Mouse (Mus musculus) lung, embryonic 14.5 days (tissue): Measurements from ENCODE around the gene A630095N17Rik. TPM values are rescaled to one million over a fixed set of nuclear protein-coding genes. Genes with fewer than 3 reads are reported as not detected.

Experiments used
- ATAC-seq: fragments of 200-750 bp; cut with Nextera tagmentation; 2 replicates; pipeline ENCODE4 v1.8.0; 2017; ENCODE audit warnings: mild to moderate bottlenecking, moderate TSS enrichment, moderate library complexity; ENCODE audit not compliant: insufficient read depth
- DNase-seq: peaks from one replicate; pipeline ENCODE4 v3.0.0-alpha.2; 2015
- H3K27ac ChIP-seq: fragments of 300-500 bp; sonication (generic); 2 replicates; pipeline ENCODE4 v1.5.1; 2014; ENCODE audit warnings: low read depth, mild to moderate bottlenecking, moderate library complexity
- H3K27me3 ChIP-seq: fragments of 300-500 bp; sonication (generic); 2 replicates; pipeline ENCODE4 v1.6.1; 2014; ENCODE audit warnings: low read length, control low read depth; ENCODE audit not compliant: insufficient read depth
- H3K36me3 ChIP-seq: fragments of 300-500 bp; sonication (generic); 2 replicates; pipeline ENCODE4 v1.6.1; 2014; ENCODE audit warnings: control low read depth; ENCODE audit not compliant: insufficient read depth
- H3K4me1 ChIP-seq: fragments of 300-500 bp; sonication (generic); 2 replicates; pipeline ENCODE4 v1.6.1; 2014; ENCODE audit warnings: antibody characterized with exemption, control low read depth; ENCODE audit not compliant: insufficient read depth
- H3K4me2 ChIP-seq: fragments of 300-500 bp; sonication (generic); 2 replicates; pipeline ENCODE4 v1.6.1; 2014; ENCODE audit warnings: mild to moderate bottlenecking
- H3K4me3 ChIP-seq: fragments of 300-500 bp; sonication (generic); 2 replicates; pipeline ENCODE4 v1.5.1; 2014; ENCODE audit warnings: low read depth, low read length
- H3K9ac ChIP-seq: fragments of 300-500 bp; sonication (generic); 2 replicates; pipeline ENCODE4 v1.6.1; 2014
- H3K9me3 ChIP-seq: fragments of 300-500 bp; sonication (generic); 2 replicates; pipeline ENCODE4 v1.6.1; 2016; ENCODE audit warnings: low read depth, low read length, control low read depth
- CTCF ChIP-seq: IDR thresholded peaks from 2 replicates; pipeline ENCODE4 v1.5.1; 2016; ENCODE audit warnings: antibody characterized with exemption, low read depth
- WGBS: fragments of 180-500 bp; shearing (Covaris S2); extraction: QIAGEN DNeasy Blood & Tissue Kit; methylation state at CpG from one replicate; pipeline ENCODE4 v1.1.7; 2014; 5-methylcytosine and 5-hydroxymethylcytosine counted together
- polyA plus RNA-seq: library from polyadenylated mRNA; unstranded; fragments of >200 nt; fragmentation: Nextera tagmentation; extraction: Ambion mirVana; gene quantifications from 2 replicates; pipeline ENCODE4 v1.2.1, GENCODE M21; 2014

A630095N17Rik gene
- polyA plus RNA-seq, 1 experiment from 2014 or later = not detected

DNA sequence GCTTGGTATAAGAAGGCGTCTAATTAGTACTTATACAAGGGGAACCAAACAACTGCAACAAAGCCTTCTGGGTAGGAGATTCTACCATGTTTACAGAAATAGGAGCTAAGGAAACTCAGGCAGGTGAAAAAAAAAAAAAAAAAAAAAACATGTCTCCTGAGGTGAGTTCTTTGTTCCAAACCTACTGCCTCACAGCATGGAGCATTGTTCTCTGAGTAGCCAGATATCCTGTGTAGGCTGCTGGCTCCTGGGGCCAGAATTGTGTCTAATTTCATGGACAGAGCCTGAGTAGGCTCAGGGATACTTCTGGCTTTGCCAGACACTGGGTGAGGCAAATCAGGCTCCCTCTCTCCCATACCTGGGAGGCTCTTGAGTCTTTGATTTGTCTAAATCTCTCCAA, 4.2 kb downstream of the A630095N17Rik start:
- Histone ChIP-seq H3K36me3 (no peaks in the 10 kb centered on the region), H3K4me2 (no peak overlapping the region), H3K9ac (no peak overlapping the region), H3K9me3 (no peaks in the 10 kb centered on the region), H3K4me1 (no peaks in the 10 kb centered on the region), H3K27me3 (no peaks in the 10 kb centered on the region), H3K4me3 (no peak overlapping the region), H3K27ac (no peak overlapping the region)
- ATAC-seq (no peak), DNase-seq (no peak)
- 61% methylated on average over 1 of the region's 1 CpGs for WGBS
- no peak for TF ChIP-seq CTCF

DNA sequence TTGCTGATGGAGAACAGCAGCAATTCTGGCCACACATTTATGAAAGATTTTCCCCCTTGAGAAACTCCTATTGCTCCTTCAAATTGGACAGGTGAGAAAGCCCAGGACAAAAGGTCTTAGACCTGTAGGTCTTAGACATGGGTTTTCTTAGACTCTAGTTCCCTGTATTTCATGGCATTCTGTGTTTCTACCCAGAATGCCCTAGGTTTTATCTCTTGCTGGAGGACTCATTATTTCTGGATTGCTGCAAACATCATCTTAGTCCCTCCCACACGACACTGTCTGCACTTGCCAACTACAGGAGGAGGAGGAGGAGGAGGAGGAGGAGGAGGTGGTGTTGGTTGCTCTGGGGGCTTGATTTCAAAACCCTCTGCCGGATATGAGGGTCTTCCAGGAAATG, 5.8 kb downstream of the A630095N17Rik start:
- Histone ChIP-seq H3K4me3 (no peak overlapping the region), H3K4me1 (no peaks in the 10 kb centered on the region), H3K9me3 (no peaks in the 10 kb centered on the region), H3K27ac (no peak overlapping the region), H3K9ac (no peak overlapping the region), H3K36me3 (no peaks in the 10 kb centered on the region), H3K27me3 (peaks cover 3% of the 10 kb centered on the region; the same call in 1 of the 2 replicates), H3K4me2 (no peak overlapping the region)
- TF ChIP-seq CTCF = no peak
- DNase-seq (no peak), ATAC-seq (no peak)
- WGBS = 44% methylated on average over 2 of the region's 2 CpGs

DNA sequence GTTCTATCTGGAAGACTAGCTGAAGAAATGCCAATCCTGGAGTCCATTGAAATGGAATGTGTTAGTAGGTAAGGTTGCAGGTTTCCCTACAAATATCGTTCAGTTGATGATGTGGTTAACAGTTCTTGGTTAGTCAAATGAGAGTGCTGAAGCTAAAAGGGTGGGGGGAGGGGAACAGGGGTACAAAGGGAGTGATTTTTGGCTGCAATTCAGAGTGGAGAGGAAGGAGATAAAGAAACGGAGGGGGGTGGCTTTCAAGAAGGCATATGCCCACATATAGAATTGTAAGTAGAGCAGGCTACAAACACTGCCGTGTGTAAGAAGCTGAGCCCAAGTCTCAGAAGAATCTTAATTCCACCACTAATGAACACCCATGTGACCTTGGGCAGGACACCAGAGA, 6.4 kb downstream of the A630095N17Rik start:
- Histone ChIP-seq H3K4me2 (no peak overlapping the region), H3K36me3 (no peaks in the 10 kb centered on the region), H3K4me1 (no peaks in the 10 kb centered on the region), H3K27ac (no peak overlapping the region), H3K9ac (no peak overlapping the region), H3K9me3 (no peaks in the 10 kb centered on the region), H3K4me3 (no peak overlapping the region), H3K27me3 (peaks cover 10% of the 10 kb centered on the region; the same call in 1 of the 2 replicates)
- ATAC-seq = no peak
- TF ChIP-seq CTCF = no peak
- DNase-seq = no peak
- WGBS = 54% methylated on average over 3 of the region's 3 CpGs

DNA sequence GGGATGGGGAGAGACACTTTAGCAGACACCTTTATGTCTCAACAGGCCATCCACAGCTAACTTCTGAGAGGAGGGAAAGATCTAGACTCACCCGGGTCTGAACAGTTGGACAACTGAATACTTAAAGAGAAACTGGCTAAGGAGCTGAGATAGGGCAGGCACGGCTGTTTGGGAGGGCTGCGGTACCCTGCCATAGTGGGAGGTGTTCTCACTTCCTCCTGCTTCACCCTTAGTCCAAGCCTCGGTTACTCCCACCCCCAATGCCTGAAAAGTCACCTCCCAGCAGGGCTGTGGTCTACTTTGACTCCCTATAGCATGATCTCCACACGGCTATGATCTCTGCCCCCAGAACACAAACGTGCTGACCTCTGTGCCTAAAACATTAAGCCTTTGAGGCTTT, 8.4 kb downstream of the A630095N17Rik start:
- Histone ChIP-seq H3K9ac (no peak overlapping the region), H3K4me2 (no peak overlapping the region), H3K36me3 (no peaks in the 10 kb centered on the region), H3K9me3 (no peaks in the 10 kb centered on the region), H3K4me1 (no peaks in the 10 kb centered on the region; the same call in 1 of the 2 replicates), H3K27me3 (peaks cover 29% of the 10 kb centered on the region), H3K4me3 (no peak overlapping the region), H3K27ac (no peak overlapping the region)
- ATAC-seq = no peak
- no peak for TF ChIP-seq CTCF
- DNase-seq = no peak
- 65% methylated on average over 6 of the region's 6 CpGs for WGBS

DNA sequence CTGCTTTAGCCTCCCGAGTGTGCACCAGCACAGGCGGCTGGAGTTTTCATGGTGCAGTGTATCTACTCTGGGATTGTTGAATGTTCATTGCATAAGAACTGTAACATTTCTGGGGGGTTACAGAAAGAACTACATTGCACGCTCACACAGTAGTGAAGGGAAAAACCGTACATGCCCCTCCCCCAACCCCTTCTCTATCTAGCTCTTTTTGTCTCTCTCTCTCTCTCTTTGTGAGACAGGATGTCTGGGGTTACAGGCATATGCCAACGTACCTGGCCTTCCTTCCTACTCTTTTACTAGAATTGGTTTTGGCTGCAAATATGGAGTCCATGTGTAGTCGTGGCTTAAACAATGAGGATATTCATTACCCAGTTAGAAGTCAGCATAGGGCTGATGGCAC, 9.0 kb downstream of the A630095N17Rik start:
- 78% methylated on average over 6 of the region's 6 CpGs for WGBS
- ATAC-seq = no peak
- peaks cover 35% of the 10 kb centered on the region for H3K27me3 ChIP-seq

DNA sequence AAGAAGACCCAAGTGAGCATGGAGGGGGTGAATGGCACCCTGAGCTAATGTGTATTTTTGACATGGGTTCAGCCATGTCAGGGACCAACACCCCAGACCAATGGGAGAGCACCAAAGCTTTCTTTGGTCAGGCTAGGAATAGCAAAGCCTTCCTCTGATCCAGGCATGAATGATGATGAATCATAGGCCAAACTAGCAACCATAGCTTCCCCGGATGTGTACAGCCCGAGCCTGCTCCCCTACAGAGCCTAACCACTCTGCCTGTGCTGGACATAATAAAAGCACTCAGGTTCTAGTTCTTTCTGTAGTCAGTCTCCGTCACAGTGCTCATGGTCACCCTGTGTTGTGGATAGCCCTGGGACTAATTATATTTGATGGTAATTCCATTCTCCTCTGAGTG, 10.4 kb downstream of the A630095N17Rik start:
- no peaks in the 10 kb centered on the region for H3K36me3 ChIP-seq

More for the DNA sequence above, 9.0 kb downstream of the A630095N17Rik start:
- Histone ChIP-seq H3K36me3 (no peaks in the 10 kb centered on the region), H3K27ac (no peak overlapping the region), H3K4me2 (no peak overlapping the region), H3K9me3 (no peaks in the 10 kb centered on the region), H3K4me3 (no peak overlapping the region), H3K4me1 (no peaks in the 10 kb centered on the region; the same call in 1 of the 2 replicates), H3K9ac (no peak overlapping the region)
- no peak for DNase-seq
- TF ChIP-seq CTCF = no peak

DNA sequence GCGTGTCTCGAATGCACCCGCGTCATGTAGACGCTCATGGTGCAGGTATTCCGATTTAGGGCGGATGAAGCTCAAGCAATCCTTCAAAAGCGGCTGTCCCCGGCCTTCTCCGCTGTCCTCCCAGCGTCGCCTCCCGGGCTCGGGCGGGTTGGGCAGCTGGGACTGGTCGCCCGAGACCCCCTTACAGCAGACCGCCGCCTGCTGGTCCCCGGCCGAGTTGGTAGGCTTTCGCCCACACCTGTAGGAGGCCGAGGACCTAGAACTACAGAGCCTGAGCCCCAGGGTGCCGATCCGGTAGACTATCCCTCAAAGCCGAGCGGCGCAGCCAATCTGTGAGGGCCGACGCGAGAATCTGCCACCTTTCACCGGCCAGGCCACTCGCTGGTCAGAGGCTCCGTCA, 12.4 kb downstream of the A630095N17Rik start, which contains the start of gene Tuba4a:
Gene Tuba4a, minus strand, starts transcription at position 335 of the 400 bp plus-strand sequence.
- peak; percentile 45 for TF ChIP-seq CTCF
- H3K4me2 ChIP-seq = peak within 1 kb of the TSS; percentile 99
- peaks cover 41% of the 10 kb centered on the region for H3K27me3 ChIP-seq
- peak within 1 kb of the TSS; percentile 53 for H3K4me3 ChIP-seq
- H3K4me1 ChIP-seq = no peaks in the 10 kb centered on the region; the same call in 1 of the 2 replicates
- H3K9ac ChIP-seq = peak within 1 kb of the TSS; percentile 54
- peak; percentile 50 for ATAC-seq
- DNase-seq = peak; percentile 27
- under 1% methylated on average over 34 of the region's 34 CpGs for WGBS
- H3K9me3 ChIP-seq = no peaks in the 10 kb centered on the region
- peaks cover 15% of the 10 kb centered on the region for H3K36me3 ChIP-seq
- no peak within 1 kb of the TSS; the same call in 1 of the 2 replicates for H3K27ac ChIP-seq

More for the DNA sequence above, 10.4 kb downstream of the A630095N17Rik start:
- Histone ChIP-seq H3K4me1 (no peaks in the 10 kb centered on the region; the same call in 1 of the 2 replicates), H3K9ac (no peak overlapping the region), H3K9me3 (no peaks in the 10 kb centered on the region), H3K27me3 (peaks cover 41% of the 10 kb centered on the region), H3K4me3 (no peak overlapping the region), H3K27ac (no peak overlapping the region), H3K4me2 (no peak overlapping the region)
- DNase-seq (no peak), ATAC-seq (no peak)
- no peak for TF ChIP-seq CTCF
- WGBS = 60% methylated on average over 3 of the region's 3 CpGs

DNA sequence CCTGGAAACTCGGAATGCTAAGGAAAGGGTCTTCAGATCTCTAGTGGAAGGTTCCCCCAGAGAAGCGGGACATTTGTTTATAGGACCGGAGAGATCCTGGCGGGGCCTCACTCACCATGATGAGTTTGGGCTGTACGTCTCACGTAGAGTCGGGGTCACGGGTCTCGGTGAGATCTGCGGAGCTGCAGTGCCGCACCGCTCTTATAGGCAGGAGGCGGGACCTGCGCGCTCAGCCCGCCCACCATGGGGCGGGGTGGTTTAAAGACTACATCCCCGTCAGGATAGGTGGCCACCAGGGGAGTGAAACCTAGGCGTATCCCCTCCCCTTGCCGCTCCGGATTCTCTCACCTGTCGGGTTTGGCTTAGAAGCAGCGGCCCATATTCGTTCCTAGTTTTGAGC, 12.8 kb downstream of the A630095N17Rik start:
- ATAC-seq = peak; percentile 89
- no peak; the same call in 1 of the 2 replicates for TF ChIP-seq CTCF
- Histone ChIP-seq H3K9ac (peak overlapping the region; percentile 54), H3K36me3 (peaks cover 20% of the 10 kb centered on the region), H3K4me3 (peak overlapping the region; percentile 53), H3K4me2 (peak overlapping the region; percentile 99), H3K9me3 (no peaks in the 10 kb centered on the region), H3K27ac (no peak overlapping the region), H3K27me3 (peaks cover 41% of the 10 kb centered on the region), H3K4me1 (no peaks in the 10 kb centered on the region; the same call in 1 of the 2 replicates)
- WGBS = under 1% methylated on average over 24 of the region's 24 CpGs
- peak; percentile 87 for DNase-seq
